Mouse (Mus musculus) heart, postnatal 0 days (tissue): ENCODE measurements around the gene Stx8. TPM values are rescaled to one million over a fixed set of nuclear protein-coding genes. Genes with fewer than 3 reads are reported as not detected.
A peak's percentile ranks its signal among the peaks of the same experiment; 100 is the strongest.

Experiments used
- ATAC-seq: fragments of 200-750 bp; cut with Nextera tagmentation; 2 replicates; pipeline ENCODE4 v1.8.0; 2017; ENCODE audit warnings: low read depth, moderate number of reproducible peaks, moderate library complexity; ENCODE audit not compliant: insufficient read depth
- DNase-seq: peaks from one replicate; pipeline ENCODE4 v3.0.0-alpha.2; 2016; ENCODE audit warnings: low spot score
- H3K27ac ChIP-seq: fragments of 300-500 bp; sonication (generic); 2 replicates; pipeline ENCODE4 v1.5.1; 2014; ENCODE audit warnings: low read depth, mild to moderate bottlenecking
- H3K27me3 ChIP-seq: fragments of 300-500 bp; sonication (generic); 2 replicates; pipeline ENCODE4 v1.6.1; 2014; ENCODE audit warnings: low read length, mixed read lengths; ENCODE audit not compliant: control insufficient read depth, insufficient read depth
- H3K36me3 ChIP-seq: fragments of 300-500 bp; sonication (generic); replicated peaks from 2 replicates; pipeline ENCODE4 v1.6.1; 2014; ENCODE audit warnings: low read length, mixed read lengths; ENCODE audit not compliant: control insufficient read depth, insufficient read depth
- H3K4me1 ChIP-seq: fragments of 300-500 bp; sonication (generic); 2 replicates; pipeline ENCODE4 v1.6.1; 2014; ENCODE audit warnings: antibody characterized with exemption; ENCODE audit not compliant: control insufficient read depth, insufficient read depth
- H3K4me2 ChIP-seq: fragments of 300-500 bp; sonication (generic); 2 replicates; pipeline ENCODE4 v1.6.1; 2014; ENCODE audit warnings: low read depth, mild to moderate bottlenecking, low read length, moderate library complexity
- H3K4me3 ChIP-seq: fragments of 300-500 bp; sonication (generic); 2 replicates; pipeline ENCODE4 v1.5.1; 2014; ENCODE audit warnings: low read depth, low read length
- H3K9ac ChIP-seq: fragments of 300-500 bp; sonication (generic); replicated peaks from 2 replicates; pipeline ENCODE4 v1.6.1; 2014; ENCODE audit warnings: low read depth, low read length, mixed read lengths
- H3K9me3 ChIP-seq: fragments of 300-500 bp; sonication (generic); replicated peaks from 2 replicates; pipeline ENCODE4 v1.6.1; 2016; ENCODE audit warnings: low read length; ENCODE audit not compliant: control insufficient read depth
- CTCF ChIP-seq: IDR thresholded peaks from 2 replicates; pipeline ENCODE4 v1.5.1; 2016; ENCODE audit warnings: antibody characterized with exemption, control low read depth, low read depth
- EP300 ChIP-seq: IDR thresholded peaks from 2 replicates; pipeline ENCODE4 v1.6.1; 2016; ENCODE audit warnings: antibody characterized with exemption, low read depth
- WGBS: fragments of 180-500 bp; shearing (Covaris S2); extraction: QIAGEN DNeasy Blood & Tissue Kit; methylation state at CpG from one replicate; pipeline ENCODE4 v1.1.7; 2014; 5-methylcytosine and 5-hydroxymethylcytosine counted together
- polyA plus RNA-seq: library from polyadenylated mRNA; unstranded; fragments of >200 nt; fragmentation: Nextera tagmentation; extraction: Ambion mirVana; gene quantifications from 2 replicates; pipeline ENCODE4 v1.2.1, GENCODE M21; 2015
- total RNA-seq: library from RNA; depleted of rRNA; stranded (reverse); fragments of >200 nt; gene quantifications from 2 replicates; pipeline ENCODE4 v1.2.3, GENCODE M21; 2014; ENCODE audit warnings: low replicate concordance

The Stx8 gene
- total and polyA plus RNA-seq, 2 experiments from 2014 or later: 15.9 to 69.0 TPM

GRCm38 (mm10) chr11:68036133-68036959 is 70.4 kb downstream of the Stx8 start:
- Histone ChIP-seq H3K4me3 (no peak overlapping the region), H3K36me3 (no peaks in the 10 kb centered on the region), H3K27ac (no peak overlapping the region), H3K27me3 (no peaks in the 10 kb centered on the region), H3K4me1 (no peaks in the 10 kb centered on the region), H3K4me2 (no peak overlapping the region), H3K9ac (no peak overlapping the region), H3K9me3 (no peaks in the 10 kb centered on the region)
- 77% methylated on average over 20 of the region's 20 CpGs for WGBS
- no peak for TF ChIP-seq EP300
- no peak for TF ChIP-seq CTCF
- no peak for ATAC-seq
- no peak for DNase-seq

- no peak overlapping the region for H3K27ac ChIP-seq
- WGBS: 74% methylated on average over 9 of the region's 9 CpGs
- TF ChIP-seq EP300 (no peak), CTCF (no peak)
- H3K27me3 ChIP-seq: no peaks in the 10 kb centered on the region
- no peak overlapping the region for H3K4me2 ChIP-seq
- no peak for ATAC-seq
- DNase-seq: no peak
- no peak overlapping the region for H3K9ac ChIP-seq
- H3K4me3 ChIP-seq: no peak overlapping the region
- H3K4me1 ChIP-seq: no peaks in the 10 kb centered on the region
- H3K9me3 ChIP-seq: no peaks in the 10 kb centered on the region
- H3K36me3 ChIP-seq: no peaks in the 10 kb centered on the region
These were observed 71.1 kb downstream of the Stx8 start for GRCm38 (mm10) chr11:68037093-68037492.

GRCm38 (mm10) chr11:68038101-68038500 is 72.1 kb downstream of the Stx8 start:
- 91% methylated on average over 2 of the region's 2 CpGs for WGBS

GRCm38 (mm10) chr11:68044181-68044580 is 78.2 kb downstream of the Stx8 start:
- H3K4me3 ChIP-seq: no peak overlapping the region
- ATAC-seq (no peak), DNase-seq (peak; percentile 45)
- H3K27ac ChIP-seq: no peak overlapping the region
- TF ChIP-seq CTCF (no peak), EP300 (no peak)
- H3K4me1 ChIP-seq: 0 out of 2 replicates have a peak, but pooled peaks cover 3% of the 10 kb centered on the region
- no peaks in the 10 kb centered on the region for H3K27me3 ChIP-seq
- no peaks in the 10 kb centered on the region for H3K9me3 ChIP-seq
- H3K4me2 ChIP-seq: no peak overlapping the region
- H3K36me3 ChIP-seq: no peaks in the 10 kb centered on the region
- H3K9ac ChIP-seq: no peak overlapping the region
- WGBS: 43% methylated on average over 11 of the region's 11 CpGs

More at GRCm38 (mm10) chr11:68038101-68038500, 72.1 kb downstream of the Stx8 start:
- no peaks in the 10 kb centered on the region for H3K27me3 ChIP-seq
- no peak overlapping the region for H3K4me3 ChIP-seq
- no peak overlapping the region for H3K27ac ChIP-seq
- H3K4me2 ChIP-seq: no peak overlapping the region
- no peak for TF ChIP-seq CTCF
- no peak for TF ChIP-seq EP300
- H3K9me3 ChIP-seq: no peaks in the 10 kb centered on the region
- H3K36me3 ChIP-seq: no peaks in the 10 kb centered on the region
- DNase-seq: no peak
- no peak overlapping the region for H3K9ac ChIP-seq
- H3K4me1 ChIP-seq: no peaks in the 10 kb centered on the region
- no peak for ATAC-seq

- WGBS: 51% methylated on average over 3 of the region's 3 CpGs
- H3K9ac ChIP-seq: no peak overlapping the region
- peak; percentile 47 for TF ChIP-seq CTCF
- no peak for TF ChIP-seq EP300
- H3K4me3 ChIP-seq: no peak overlapping the region
- ATAC-seq (no peak), DNase-seq (no peak)
- no peak overlapping the region for H3K4me2 ChIP-seq
- H3K36me3 ChIP-seq: no peaks in the 10 kb centered on the region
- H3K27ac ChIP-seq: no peak overlapping the region
- H3K9me3 ChIP-seq: no peaks in the 10 kb centered on the region
- H3K27me3 ChIP-seq: no peaks in the 10 kb centered on the region
- H3K4me1 ChIP-seq: 0 out of 2 replicates have a peak, but pooled peaks cover 3% of the 10 kb centered on the region
These were observed 80.9 kb downstream of the Stx8 start for GRCm38 (mm10) chr11:68046916-68047315.
